Mouse (Mus musculus): ENCODE data around the gene Tas2r139. TPM values are rescaled to one million over a fixed set of nuclear protein-coding genes. Genes with fewer than 3 reads are reported as not detected.
"Not testable (repeated sequence)": the region's sequence is repeated elsewhere in the genome, so short reads cannot be mapped to it uniquely, and the experiment has no call there.

The Tas2r139 gene
- polyA plus RNA-seq (2016; fragmentation: Nextera tagmentation; extraction: Ambion mirVana), result not detected in 2 replicates

DNA sequence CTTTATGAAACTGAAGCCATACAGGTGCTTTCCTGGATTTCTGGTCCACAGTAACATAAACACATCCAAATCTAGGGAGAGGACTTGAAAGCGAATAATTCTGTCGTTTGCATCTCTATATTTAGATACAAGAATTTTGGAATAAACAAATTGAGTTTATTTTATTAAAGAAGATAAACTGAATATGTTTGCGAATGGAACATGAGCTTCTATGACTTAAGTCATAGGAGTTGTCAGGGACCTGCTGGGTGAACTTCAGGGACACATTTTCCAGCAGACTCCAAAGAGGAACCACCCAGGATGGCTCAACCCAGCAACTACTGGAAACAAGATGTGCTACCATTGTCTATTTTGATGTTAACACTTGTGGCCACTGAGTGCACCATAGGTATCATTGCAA lies at the start of gene Tas2r139:
Gene Tas2r139, plus strand, starts transcription at position 301 of the 400 bp plus-strand sequence.
- no peaks in the 10 kb centered on the region for H3K27me3 ChIP-seq (ENCODE audit: insufficient read depth, poor library complexity, severe bottlenecking)
- no peaks in the 10 kb centered on the region for H3K36me3 ChIP-seq
- no peaks in the 10 kb centered on the region for H3K4me1 ChIP-seq
- 66% methylated on average over 3 of the region's 3 CpGs for WGBS
- H3K27ac ChIP-seq, result no peak within 1 kb of the TSS
- no peak for DNase-seq (ENCODE audit: low spot score)
- no peaks in the 10 kb centered on the region for H3K9me3 ChIP-seq
- no peak within 1 kb of the TSS for H3K4me3 ChIP-seq

DNA sequence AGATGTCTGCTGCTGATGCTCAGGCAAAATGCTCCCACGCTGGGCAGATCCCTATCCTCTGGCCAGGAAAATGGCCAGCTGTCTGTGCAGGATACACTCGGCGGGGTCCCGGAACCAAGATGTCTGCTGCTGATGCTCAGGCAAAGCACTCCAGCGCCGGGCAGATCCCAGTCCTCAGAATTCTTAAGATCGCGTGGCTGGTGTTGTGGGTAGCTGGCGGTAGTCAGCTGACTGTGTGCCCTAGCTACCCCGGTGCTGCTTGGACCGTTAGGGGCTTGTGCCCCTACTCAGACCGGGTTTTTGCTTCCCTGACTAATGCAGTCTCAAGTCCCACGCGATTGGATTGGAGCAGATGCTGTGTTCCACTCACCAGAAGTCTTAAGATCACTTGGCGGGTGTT lies 10.4 kb downstream of the Tas2r139 start:
- 64% methylated on average over 15 of the region's 15 CpGs for whole genome bisulfite sequencing
- not testable (repeated sequence) for H3K27me3 ChIP-seq (ENCODE audit: insufficient read depth, poor library complexity, severe bottlenecking); H3K4me1 ChIP-seq; H3K36me3 ChIP-seq; DNase-seq (ENCODE audit: low spot score); H3K9me3 ChIP-seq; H3K4me3 ChIP-seq; H3K27ac ChIP-seq

DNA sequence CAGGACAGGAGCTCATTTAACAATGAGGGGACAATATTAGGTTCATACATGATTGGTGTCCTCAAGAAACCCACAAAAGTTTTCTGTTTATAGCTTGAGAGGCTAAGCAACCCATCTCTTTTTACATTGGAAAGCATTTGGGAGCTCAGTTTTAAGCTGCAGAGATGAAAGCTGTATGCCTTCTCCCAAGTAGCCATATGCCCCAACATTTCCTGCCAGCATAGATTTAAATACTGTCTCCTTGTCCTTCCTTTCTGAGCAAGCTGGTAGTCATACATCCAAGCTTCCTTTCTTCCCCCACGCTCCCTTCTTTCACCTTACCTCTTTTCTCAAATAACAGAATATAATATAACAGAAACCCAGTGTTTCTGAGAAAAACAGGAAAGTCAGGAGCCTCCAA lies 41.7 kb downstream of the Tas2r139 start:
- no peak for DNase-seq (ENCODE audit: low spot score)
- no peaks in the 10 kb centered on the region for H3K27me3 ChIP-seq (ENCODE audit: insufficient read depth, poor library complexity, severe bottlenecking)
- no peaks in the 10 kb centered on the region for H3K36me3 ChIP-seq
- H3K4me1 ChIP-seq, result no peaks in the 10 kb centered on the region
- H3K27ac ChIP-seq, result no peak overlapping the region
- WGBS, result 52% methylated on average over 1 of the region's 1 CpGs
- no peaks in the 10 kb centered on the region for H3K9me3 ChIP-seq
- no peak overlapping the region for H3K4me3 ChIP-seq

- Histone ChIP-seq H3K27ac (no peak overlapping the region), H3K9me3 (no peaks in the 10 kb centered on the region), H3K4me3 (no peak overlapping the region), H3K27me3 (ENCODE audit: insufficient read depth, poor library complexity, severe bottlenecking) (no peaks in the 10 kb centered on the region), H3K4me1 (no peaks in the 10 kb centered on the region), H3K36me3 (no peaks in the 10 kb centered on the region)
- no peak for DNase-seq (ENCODE audit: low spot score)
- 48% methylated on average over 3 of the region's 3 CpGs for WGBS
Measured at GRCm38 (mm10) chr6:42186230-42186629, 45.5 kb downstream of the Tas2r139 start.

Other genes starting within 250 kb of the Tas2r139 start
- not detected in 2 replicates for gene Sval1, start 189.3 kb upstream of the Tas2r139 start, polyA plus RNA-seq (2016; fragmentation: Nextera tagmentation; extraction: Ambion mirVana)
- not detected in 2 replicates for gene Sval3, start 172.8 kb upstream of the Tas2r139 start, polyA plus RNA-seq (2016; fragmentation: Nextera tagmentation; extraction: Ambion mirVana)
- not detected in 2 replicates for gene Sva, start 102.5 kb upstream of the Tas2r139 start, polyA plus RNA-seq (2016; fragmentation: Nextera tagmentation; extraction: Ambion mirVana)
- gene Tas2r144, start 74.4 kb downstream of the Tas2r139 start, polyA plus RNA-seq (2016; fragmentation: Nextera tagmentation; extraction: Ambion mirVana), result not detected in 2 replicates
- 9.7 and 13.8 TPM in 2 replicates for gene Gstk1, start 105.0 kb downstream of the Tas2r139 start, polyA plus RNA-seq (2016; fragmentation: Nextera tagmentation; extraction: Ambion mirVana)
- 0.21 and 0.41 TPM in 2 replicates for gene Tmem139, start 121.0 kb downstream of the Tas2r139 start, polyA plus RNA-seq (2016; fragmentation: Nextera tagmentation; extraction: Ambion mirVana)
- gene Casp2, start 124.0 kb downstream of the Tas2r139 start, polyA plus RNA-seq (2016; fragmentation: Nextera tagmentation; extraction: Ambion mirVana), result 40.8 and 45.2 TPM in 2 replicates
- gene Clcn1, start 145.7 kb downstream of the Tas2r139 start, polyA plus RNA-seq (2016; fragmentation: Nextera tagmentation; extraction: Ambion mirVana), result 0.59 and 0.67 TPM in 2 replicates
- 0.21 and 0.30 TPM in 2 replicates for gene Fam131b, start 183.7 kb downstream of the Tas2r139 start, polyA plus RNA-seq (2016; fragmentation: Nextera tagmentation; extraction: Ambion mirVana)
- gene Zyx, start 208.7 kb downstream of the Tas2r139 start, polyA plus RNA-seq (2016; fragmentation: Nextera tagmentation; extraction: Ambion mirVana), result 165 and 193 TPM in 2 replicates
- 3.0 and 4.8 TPM in 2 replicates for gene Epha1, start 232.3 kb downstream of the Tas2r139 start, polyA plus RNA-seq (2016; fragmentation: Nextera tagmentation; extraction: Ambion mirVana)

Measured in heart, embryonic 10.5 days (tissue).